22 mouse cellular contexts compared by ENCODE assay signal in genomic region chr8:18381615-18382178, GRCm38 (mm10).
A peak's percentile ranks its signal among the peaks of the same experiment; 100 is the strongest.
DNase-seq lines count a peak whose midpoint lies in the region; ATAC-seq and TF ChIP-seq lines count a peak whose summit lies in the region.
"Had no signal": no experiment of that assay in that cellular context is flagged by ENCODE, and none has a peak within 500 bp of the region (broad histone marks: within the 10 kb centered on the region; RNA-seq: fewer than 3 reads in every experiment).

No protein-coding gene starts in this region.

- no peak overlapping the region for H3K9ac ChIP-seq in hindbrain, postnatal 0 days (replicated peaks; ENCODE audit: low read length)
- no peak overlapping the region for H3K9ac ChIP-seq in hindbrain, embryonic 14.5 days
- H3K9ac ChIP-seq in neural tube, embryonic 12.5 days, result no peak overlapping the region
- H3K9ac ChIP-seq: heart, embryonic 13.5 days; midbrain, embryonic 12.5 days had no signal

- H3K36me3 ChIP-seq in hindbrain, postnatal 0 days (ENCODE audit: insufficient read depth, low read length), result no peaks in the 10 kb centered on the region
- no peaks in the 10 kb centered on the region for H3K36me3 ChIP-seq in hindbrain, embryonic 14.5 days (replicated peaks; ENCODE audit: control insufficient read depth, insufficient read depth)
- H3K36me3 ChIP-seq in neural tube, embryonic 12.5 days, result no peaks in the 10 kb centered on the region
- H3K36me3 ChIP-seq: heart, embryonic 13.5 days; midbrain, embryonic 12.5 days had no signal

- 18% methylated on average over 3 of the region's 3 CpGs for WGBS in hindbrain, postnatal 0 days
- WGBS in hindbrain, embryonic 14.5 days, result 16% methylated on average over 3 of the region's 3 CpGs
- 0% methylated on average over 3 of the region's 3 CpGs for WGBS in neural tube, embryonic 12.5 days

- no peaks in the 10 kb centered on the region for H3K9me3 ChIP-seq in hindbrain, postnatal 0 days (ENCODE audit: low read length)
- H3K9me3 ChIP-seq in hindbrain, embryonic 14.5 days (ENCODE audit: control insufficient read depth, low read length), result no peaks in the 10 kb centered on the region
- H3K9me3 ChIP-seq in neural tube, embryonic 12.5 days, result no peaks in the 10 kb centered on the region
- H3K9me3 ChIP-seq: heart, embryonic 13.5 days; midbrain, embryonic 12.5 days had no signal

- TF ChIP-seq CTCF in hindbrain, postnatal 0 days (IDR thresholded peaks at IDR 0.05; ENCODE audit: low read depth), result no peak

- peak; percentile 14 for DNase-seq in hindbrain, postnatal 0 days (ENCODE audit: low spot score)
- DNase-seq in hindbrain, embryonic 14.5 days (ENCODE audit: low spot score), result no peak
- DNase-seq in R1 (ENCODE audit: low read depth, low spot score), result peak; percentile 7
- peak; percentile 5 for DNase-seq in embryo, embryonic 10 days (ENCODE audit: low spot score)
- no peak for DNase-seq in cerebellum, postnatal 25 days
- no peak for DNase-seq in heart, postnatal 4 days
- no peak for DNase-seq in heart, postnatal 36 days
- DNase-seq: adrenal gland, postnatal 14 days; B cell, adult 2 months; cerebellum, adult 9-10 months; gastrocnemius, postnatal 25 days; heart, adult 18-20 months; heart, postnatal 14 days; kidney, adult 2 months; right cerebral cortex, postnatal 14 days; thymus, adult 2 months had no signal

- H3K27ac ChIP-seq in hindbrain, postnatal 0 days, result no peak overlapping the region
- no peak overlapping the region for H3K27ac ChIP-seq in hindbrain, embryonic 14.5 days
- H3K27ac ChIP-seq in neural tube, embryonic 12.5 days, result no peak overlapping the region
- H3K27ac ChIP-seq: heart, embryonic 13.5 days; kidney, postnatal 0 days; midbrain, embryonic 12.5 days; stomach, postnatal 0 days had no signal

- H3K4me3 ChIP-seq in hindbrain, postnatal 0 days (ENCODE audit: low read length), result no peak overlapping the region
- H3K4me3 ChIP-seq in hindbrain, embryonic 14.5 days (replicated peaks; ENCODE audit: low read length), result no peak overlapping the region
- no peak overlapping the region for H3K4me3 ChIP-seq in neural tube, embryonic 12.5 days
- H3K4me3 ChIP-seq: heart, embryonic 13.5 days; midbrain, embryonic 12.5 days had no signal

- H3K4me2 ChIP-seq in hindbrain, postnatal 0 days (ENCODE audit: low read depth, low read length), result no peak overlapping the region
- H3K4me2 ChIP-seq in hindbrain, embryonic 14.5 days (replicated peaks), result no peak overlapping the region
- no peak overlapping the region for H3K4me2 ChIP-seq in neural tube, embryonic 12.5 days (replicated peaks)
- H3K4me2 ChIP-seq: heart, embryonic 13.5 days; midbrain, embryonic 12.5 days had no signal

- H3K4me1 ChIP-seq in hindbrain, postnatal 0 days (ENCODE audit: insufficient read depth, low read length), result no peaks in the 10 kb centered on the region
- H3K4me1 ChIP-seq in hindbrain, embryonic 14.5 days (replicated peaks; ENCODE audit: control insufficient read depth, insufficient read depth, low read length), result no peaks in the 10 kb centered on the region
- H3K4me1 ChIP-seq in neural tube, embryonic 12.5 days, result no peaks in the 10 kb centered on the region
- H3K4me1 ChIP-seq: heart, embryonic 13.5 days; midbrain, embryonic 12.5 days had no signal

- ATAC-seq in hindbrain, postnatal 0 days, result no peak; the same call in 1 of the 2 replicates
- ATAC-seq in hindbrain, embryonic 14.5 days (ENCODE audit: low FRiP score), result no peak; the same call in 1 of the 2 replicates
- peak; percentile 89 for ATAC-seq in neural tube, embryonic 12.5 days (ENCODE audit: low FRiP score, low read depth)
- ATAC-seq: forebrain, embryonic 16.5 days had no signal

- H3K27me3 ChIP-seq in hindbrain, postnatal 0 days (ENCODE audit: insufficient read depth, low read length), result no peaks in the 10 kb centered on the region
- H3K27me3 ChIP-seq in hindbrain, embryonic 14.5 days (ENCODE audit: control insufficient read depth, insufficient read depth, low read length), result no peaks in the 10 kb centered on the region
- H3K27me3 ChIP-seq in neural tube, embryonic 12.5 days (replicated peaks), result 0 out of 2 replicates have a peak, but pooled peaks cover 2% of the 10 kb centered on the region
- H3K27me3 ChIP-seq: heart, embryonic 13.5 days; midbrain, embryonic 12.5 days had no signal

- intact Hi-C loops in heart, postnatal 36 days (cut with DNase I), result no loop called here

Comparison
In these comparisons a context has a peak if more than half of its experiments do, and no peak if none do; other contexts are left out.
1. DNase-seq: peak in hindbrain, postnatal 0 days (single experiment), R1 (single experiment) and embryo, embryonic 10 days (single experiment); none in hindbrain, embryonic 14.5 days (single experiment), cerebellum, postnatal 25 days (0 of 2), heart, postnatal 4 days (single experiment) and heart, postnatal 36 days (0 of 2).